Mouse (Mus musculus): ENCODE results near the gene Slc6a20b.

Slc6a20b gene

DNA sequence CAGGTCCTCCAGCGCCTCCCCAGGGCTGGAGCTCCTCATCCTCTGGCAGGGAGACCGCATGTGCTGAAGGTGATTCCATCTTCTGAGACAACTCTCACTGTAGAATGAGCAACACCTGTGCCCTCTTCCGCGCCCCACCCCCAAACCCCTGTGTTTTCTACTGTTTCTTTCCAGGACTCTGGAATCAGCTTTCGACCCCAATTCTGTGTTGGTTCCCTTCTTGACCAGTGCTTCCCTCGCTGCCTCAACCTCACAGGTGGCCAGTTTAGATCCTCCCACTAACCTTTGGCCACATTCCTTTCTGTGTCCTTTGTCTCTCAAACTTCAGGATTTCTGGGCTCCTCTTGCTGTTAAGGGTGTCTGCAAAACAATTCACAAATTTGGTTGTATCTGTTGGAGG lies at the start of gene Slc6a20b:
Slc6a20b (minus strand) TSS at position 285 of the 400 bp plus-strand sequence.
- no peak for DNase-seq (ENCODE audit: inconsistent ontology term)

DNA sequence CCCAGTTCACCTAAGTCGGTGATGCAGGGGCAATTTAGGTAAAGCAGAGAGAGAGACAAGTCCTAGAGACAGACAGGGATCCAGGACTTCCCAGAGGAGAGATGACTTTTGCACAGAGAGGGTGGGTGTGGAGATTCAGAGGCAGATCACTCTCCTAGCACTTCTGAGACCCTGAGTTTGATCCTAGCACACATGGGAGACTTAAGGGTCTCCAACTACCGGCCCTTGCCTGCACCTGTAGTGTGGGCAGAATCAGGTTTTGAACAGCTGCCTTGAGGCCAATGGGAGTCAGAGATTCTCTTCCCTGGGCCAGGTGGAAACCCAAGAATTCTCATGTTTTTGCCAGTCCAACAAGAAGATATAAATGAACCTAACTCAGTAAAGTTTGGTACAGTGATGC lies 46.8 kb upstream of the Slc6a20b start:
- DNase-seq (ENCODE audit: inconsistent ontology term): no peak

DNA sequence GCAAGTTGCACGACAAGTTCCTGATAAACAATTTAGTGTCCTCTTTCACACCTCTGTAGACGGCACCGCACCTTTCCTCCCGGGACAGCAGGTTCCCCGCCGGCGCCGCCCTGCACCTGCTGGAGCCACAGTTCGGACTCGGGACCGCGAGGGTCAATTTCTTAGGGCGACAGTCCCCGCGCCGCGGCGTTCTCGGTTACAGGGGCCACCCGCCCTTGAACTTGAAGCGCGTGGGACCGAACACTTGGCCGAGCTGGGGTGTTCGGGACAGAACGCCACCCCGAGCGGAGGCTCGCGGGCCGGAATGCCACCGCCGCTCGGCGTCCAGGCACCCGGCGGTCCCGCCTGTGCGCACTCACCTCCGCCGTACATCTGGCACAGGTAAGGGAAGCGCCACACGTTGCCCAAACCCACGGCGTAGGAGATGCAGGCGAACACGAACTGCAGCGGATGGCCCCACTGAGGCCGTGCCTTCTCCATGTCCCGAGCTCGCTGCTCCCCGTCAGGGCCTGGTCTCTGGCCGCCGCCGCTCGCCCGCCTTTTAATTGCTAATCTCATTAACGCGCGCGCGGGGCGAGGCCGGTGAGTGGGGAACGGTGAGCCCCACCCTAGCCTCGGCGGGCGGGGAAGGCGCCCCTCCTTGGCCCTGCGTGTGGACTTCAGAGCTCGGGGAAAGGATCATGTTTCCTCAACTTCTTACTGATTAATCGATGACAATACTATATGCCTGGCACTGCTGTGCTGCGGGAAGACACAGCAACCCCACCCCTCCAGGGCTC lies 46.2 kb upstream of the Slc6a20b start, which contains the start of the genes Ccr9 and Slc6a20a:
Ccr9 (plus strand) TSS at position 113 of the 779 bp plus-strand sequence.
Slc6a20a (minus strand) TSS at position 559 of the 779 bp plus-strand sequence.
- peak; percentile 32 for DNase-seq (ENCODE audit: inconsistent ontology term)

DNA sequence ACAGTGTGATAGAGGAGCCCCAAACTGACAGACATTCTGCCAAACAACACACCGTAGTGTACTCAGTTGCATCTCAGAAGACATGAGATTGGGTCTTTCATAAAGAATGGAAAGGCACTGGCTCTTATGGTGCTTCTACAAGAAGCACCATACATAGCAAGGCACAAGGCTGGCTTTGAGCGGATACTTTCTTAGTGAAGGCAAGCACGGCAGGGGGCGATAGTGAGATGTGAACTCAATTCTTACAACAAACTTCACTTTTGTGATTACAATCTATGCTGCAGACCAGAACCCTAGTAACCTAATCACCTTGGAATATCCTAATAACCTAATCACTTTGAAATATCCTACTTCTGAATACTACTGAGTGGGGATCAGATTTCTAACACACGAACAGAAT lies 33.3 kb upstream of the Slc6a20b start:
- no peak for DNase-seq (ENCODE audit: inconsistent ontology term)

DNA sequence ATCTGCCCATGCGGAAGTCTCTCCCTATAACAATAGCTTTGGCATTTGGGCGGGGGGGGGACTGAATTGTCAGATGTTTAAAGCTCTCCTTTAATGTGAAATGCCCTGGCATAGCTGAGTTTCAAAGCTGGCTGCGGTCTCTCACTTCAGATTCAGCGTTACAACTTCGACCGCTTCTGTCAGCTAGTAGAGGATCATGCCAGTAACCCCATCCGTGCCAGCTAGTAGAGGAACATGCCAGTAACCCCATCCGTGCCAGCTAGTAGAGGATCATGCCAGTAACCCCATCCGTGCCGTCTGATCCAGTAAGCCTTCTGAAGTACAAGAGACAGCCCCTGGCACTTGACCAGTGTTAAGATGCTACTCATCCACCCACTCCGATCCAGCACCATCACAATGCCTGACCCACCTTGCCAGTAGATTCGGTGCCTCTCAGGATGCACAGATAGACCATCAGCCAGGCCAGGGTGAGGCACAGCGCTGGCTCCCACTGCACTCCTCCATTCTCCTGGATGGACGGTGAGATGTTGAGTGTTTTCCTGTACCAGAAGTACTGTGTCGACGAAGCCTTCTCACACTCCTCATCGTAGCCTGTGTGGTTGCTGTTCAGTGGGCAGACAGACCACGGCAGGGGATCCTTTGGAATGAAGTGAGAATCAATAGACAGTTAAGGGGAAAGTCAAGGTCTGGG lies 27.8 kb upstream of the Slc6a20b start:
- peak; percentile 88 for DNase-seq (ENCODE audit: inconsistent ontology term)

DNA sequence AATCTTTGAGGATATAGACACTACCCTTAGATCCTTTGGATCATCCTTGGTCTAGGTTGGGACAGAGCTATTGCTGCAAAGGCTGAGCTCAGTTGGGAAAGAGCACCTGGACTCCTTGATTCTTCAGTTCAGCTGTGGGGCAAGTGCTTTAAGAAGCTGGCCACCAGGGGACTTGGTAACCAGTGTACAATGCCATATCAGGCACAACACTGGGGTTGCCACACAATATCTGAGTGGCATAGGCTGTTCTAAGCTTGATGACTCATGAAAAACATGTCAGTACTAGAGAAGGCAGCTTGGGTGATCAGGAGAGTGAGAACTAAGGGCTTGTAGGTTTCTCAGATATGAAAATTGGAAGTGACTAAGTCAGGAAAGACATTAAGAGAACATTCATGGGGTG lies 26.6 kb upstream of the Slc6a20b start:
- DNase-seq (ENCODE audit: inconsistent ontology term): no peak

DNA sequence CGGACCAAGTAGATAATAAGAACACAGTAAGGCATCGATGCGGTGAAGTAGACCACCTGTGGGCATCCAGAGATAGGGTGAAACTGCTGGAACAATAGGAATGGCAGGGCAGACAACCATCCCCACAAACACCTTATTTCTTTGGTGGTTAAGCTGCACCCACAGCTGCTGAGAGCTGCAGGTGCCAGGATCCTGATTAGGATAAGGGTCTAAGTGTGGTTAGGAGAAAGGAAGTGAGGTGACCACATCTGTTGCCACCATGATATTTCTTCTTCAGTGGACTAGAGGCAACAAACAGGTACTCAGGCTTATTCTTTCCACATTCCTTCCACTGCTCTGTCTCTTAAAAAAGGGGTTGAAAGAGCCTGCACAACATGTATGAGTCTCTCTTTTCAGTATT lies 25.1 kb upstream of the Slc6a20b start:
- DNase-seq (ENCODE audit: inconsistent ontology term): no peak

DNA sequence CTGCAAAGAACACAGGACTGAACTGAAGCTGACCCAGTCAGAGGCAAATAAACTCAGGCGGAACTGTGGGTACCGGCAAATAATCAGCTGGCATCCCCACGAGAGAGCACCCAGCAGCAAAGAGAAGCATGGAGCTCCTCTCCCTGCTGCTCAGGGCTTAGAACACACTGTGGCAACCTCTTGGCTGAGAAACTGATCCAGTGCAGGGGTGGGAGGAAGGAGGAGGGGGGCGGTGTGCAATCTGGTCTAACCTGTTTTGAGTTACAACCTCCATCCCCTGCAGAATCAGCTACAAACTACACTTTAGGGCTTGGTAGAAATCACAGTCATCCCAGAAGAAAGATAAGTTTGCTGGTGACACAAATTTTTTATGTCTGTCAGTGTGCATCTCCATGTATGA lies 19.0 kb upstream of the Slc6a20b start:
- DNase-seq (ENCODE audit: inconsistent ontology term): no peak

DNA sequence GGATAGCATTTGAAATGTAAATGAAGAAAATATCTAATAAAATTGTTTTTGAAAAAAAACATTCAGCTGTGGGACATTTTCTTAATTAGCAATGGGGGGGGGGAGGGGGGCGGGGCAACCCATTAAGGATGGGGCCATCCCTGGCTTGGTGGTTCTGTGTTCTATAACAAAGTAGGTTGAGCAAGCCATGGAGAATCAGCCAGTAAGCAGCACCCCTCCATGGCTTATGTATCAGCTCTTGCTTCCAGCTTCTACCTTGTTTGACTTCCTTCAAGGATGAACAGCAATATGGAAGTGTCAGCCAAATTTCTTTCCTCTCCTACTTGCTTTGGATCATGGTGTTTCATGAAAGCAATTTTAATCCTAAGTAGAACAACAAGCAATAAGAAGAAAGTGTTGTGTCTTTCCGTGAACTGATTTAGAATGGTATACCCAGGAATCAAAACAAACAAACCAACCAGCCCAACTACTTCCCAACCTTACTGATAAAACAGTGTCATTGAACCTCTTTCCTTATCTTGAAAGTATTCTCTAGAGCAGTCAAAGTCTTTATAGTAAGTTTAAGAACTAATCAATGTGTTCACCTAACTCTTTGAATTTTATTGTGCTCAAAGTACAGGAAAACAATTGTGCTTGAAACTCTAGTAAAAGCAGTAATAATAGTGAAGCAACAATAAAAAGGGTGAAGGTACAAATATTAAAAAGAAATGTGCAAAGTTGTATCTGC lies 17.6 kb upstream of the Slc6a20b start:
- no peak for DNase-seq (ENCODE audit: inconsistent ontology term)

DNA sequence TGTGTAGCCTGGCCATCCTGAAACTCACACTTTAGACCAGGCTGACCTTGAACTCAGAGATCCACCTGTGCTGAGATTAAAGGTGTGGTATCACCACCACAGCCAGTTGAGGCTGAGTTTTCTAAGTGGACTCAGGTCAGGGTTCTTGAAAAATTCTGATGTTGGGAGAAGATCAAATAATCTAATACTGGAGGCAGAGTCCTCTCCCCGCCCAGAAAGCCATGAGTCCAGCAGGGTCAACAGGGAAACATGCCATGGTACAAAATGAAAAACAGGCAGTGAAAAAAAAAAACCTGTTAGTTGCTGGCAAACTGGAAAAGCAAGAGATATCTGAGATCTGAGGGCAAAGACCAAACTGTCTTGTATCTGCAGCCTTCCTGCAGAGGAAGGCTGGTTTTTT lies 7.7 kb upstream of the Slc6a20b start:
- no peak for DNase-seq (ENCODE audit: inconsistent ontology term)

DNA sequence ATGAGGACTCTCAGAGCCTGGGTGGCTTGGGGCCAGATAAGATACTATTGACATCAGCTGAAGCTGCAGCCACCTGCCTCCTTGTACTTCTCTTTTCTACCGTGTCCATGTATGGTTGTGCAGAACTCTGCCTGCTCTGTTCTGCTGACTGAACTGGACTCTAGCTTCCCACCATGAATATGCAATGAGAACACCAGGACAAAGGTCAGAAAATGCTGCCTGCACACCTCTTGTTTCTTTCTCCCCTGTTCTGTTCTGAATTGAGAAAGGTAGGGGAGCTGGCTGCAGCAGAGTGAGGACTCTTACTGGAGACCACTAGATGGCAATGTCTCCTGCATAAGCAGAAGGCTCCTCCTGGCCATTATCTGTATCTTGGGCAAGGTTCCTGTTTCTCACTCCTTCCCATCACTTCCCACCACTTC lies 6.3 kb upstream of the Slc6a20b start:
- DNase-seq (ENCODE audit: inconsistent ontology term): peak; percentile 17

DNA sequence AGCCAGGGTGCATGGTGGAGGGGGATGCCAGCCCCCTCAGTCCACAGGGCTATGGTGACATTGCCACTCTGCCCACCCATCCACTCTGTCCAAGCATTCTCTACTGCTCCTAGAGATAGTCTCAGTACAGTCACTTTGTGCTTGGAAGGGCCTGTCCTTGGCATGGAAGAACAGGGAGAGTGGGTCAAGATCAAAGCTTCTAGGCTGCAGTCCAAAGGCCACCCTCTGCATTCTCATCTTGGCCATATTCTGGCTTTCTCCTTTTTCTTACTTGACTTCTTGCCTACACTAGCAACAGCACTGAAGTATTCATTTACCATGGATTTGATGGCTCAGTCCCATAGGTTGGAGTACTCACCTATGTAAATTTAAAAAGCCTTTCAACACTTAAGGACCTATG lies 5.9 kb upstream of the Slc6a20b start:
- no peak for DNase-seq (ENCODE audit: inconsistent ontology term)

DNA sequence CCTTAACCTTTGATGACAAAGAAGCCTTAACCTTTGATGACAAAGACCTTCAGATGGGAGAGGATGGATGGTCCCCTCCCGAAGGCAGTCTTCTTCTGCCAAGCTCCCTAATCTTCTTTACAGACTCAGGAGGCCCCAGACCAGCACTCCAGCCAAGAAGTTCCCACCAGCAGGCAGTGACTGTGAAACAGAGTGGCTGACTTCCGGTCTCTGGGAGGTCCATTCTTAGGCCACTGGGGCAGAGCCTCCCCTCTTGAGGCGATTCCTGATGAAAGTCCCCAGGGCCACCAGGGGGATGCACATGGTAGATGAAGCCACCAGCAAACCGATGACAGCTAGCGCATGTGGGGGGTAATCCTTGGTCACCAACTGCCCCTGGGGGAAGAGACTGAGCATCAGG lies 4.4 kb upstream of the Slc6a20b start:
- DNase-seq (ENCODE audit: inconsistent ontology term): no peak

DNA sequence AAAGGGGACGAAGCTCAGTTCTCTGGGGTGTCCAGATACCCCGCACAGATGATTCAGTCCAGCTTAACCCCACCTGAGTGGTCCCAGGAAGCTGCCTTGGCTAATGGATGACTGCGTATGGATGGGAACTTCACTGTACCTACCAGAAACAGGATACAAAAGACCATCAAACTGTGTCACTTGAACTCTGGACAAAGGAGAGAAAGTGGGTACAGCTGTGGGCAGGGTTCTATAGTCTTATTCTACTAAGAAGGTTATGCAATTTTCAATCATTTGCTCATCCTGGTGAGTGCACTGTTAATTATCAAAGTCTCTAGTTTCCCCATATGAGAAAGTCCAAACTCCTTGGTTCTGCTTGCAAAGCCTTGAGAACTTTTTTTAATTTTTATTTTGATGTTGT lies 628 bp upstream of the Slc6a20b start:
- DNase-seq (ENCODE audit: inconsistent ontology term): no peak

DNA sequence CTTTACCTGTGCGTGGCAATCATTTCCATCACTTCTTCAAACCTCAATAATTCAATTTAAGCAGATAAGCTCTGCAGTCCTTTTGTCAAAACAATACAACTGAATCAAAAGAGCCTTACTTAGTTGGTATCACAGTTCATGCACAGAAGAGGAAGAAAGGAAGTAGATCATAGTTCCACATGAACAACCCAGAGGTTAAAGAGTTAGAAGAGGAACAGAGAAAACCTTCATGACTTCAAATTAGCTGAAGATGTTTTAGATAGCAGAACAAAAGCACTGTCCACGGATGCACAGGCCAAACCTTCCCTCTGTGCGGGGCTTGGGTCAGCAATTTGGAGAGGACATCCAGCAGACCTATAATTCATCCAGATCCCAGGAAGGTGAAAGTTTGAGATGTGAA lies 699 bp downstream of the Slc6a20b start:
- no peak for DNase-seq (ENCODE audit: inconsistent ontology term)

DNA sequence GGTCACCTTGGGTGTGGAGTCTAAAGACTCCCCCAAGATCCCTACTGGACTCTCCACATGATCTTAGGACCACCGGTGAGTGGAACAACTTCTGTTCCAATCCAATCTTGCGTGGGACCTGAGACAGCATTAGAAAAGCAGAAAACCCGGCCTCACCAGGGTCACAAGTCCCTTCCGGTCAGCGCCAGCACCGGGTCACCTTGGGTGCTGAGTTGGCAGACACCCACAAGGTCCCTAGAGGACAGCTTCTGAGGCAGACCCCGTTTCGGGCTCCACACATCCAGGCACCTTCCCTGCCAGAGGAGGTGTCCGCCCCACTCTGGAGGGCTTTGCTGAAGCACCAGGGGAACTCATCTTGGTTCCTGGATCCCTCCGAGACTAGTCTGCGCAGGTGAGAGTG lies 6.5 kb downstream of the Slc6a20b start:
- DNase-seq (ENCODE audit: inconsistent ontology term): no peak

DNA sequence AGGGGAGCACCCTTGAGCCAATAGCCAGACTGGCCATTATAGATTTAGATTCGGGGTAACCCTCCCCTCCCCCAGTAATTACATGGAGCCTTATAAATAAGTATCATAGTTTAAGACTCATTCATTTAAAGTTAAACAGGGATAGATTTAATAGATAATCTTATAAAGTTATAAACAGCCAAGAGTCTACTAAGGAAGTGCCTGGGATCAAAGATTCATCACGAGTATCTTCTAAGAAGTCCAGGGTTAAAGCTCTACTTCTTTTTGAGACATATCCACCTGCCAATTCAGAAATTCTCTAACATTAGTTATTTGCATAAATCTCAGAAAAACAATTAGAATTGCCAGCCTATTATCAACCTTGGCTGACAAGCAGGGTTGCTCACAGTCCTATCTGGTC lies 7.6 kb downstream of the Slc6a20b start:
- DNase-seq (ENCODE audit: inconsistent ontology term): no peak

DNA sequence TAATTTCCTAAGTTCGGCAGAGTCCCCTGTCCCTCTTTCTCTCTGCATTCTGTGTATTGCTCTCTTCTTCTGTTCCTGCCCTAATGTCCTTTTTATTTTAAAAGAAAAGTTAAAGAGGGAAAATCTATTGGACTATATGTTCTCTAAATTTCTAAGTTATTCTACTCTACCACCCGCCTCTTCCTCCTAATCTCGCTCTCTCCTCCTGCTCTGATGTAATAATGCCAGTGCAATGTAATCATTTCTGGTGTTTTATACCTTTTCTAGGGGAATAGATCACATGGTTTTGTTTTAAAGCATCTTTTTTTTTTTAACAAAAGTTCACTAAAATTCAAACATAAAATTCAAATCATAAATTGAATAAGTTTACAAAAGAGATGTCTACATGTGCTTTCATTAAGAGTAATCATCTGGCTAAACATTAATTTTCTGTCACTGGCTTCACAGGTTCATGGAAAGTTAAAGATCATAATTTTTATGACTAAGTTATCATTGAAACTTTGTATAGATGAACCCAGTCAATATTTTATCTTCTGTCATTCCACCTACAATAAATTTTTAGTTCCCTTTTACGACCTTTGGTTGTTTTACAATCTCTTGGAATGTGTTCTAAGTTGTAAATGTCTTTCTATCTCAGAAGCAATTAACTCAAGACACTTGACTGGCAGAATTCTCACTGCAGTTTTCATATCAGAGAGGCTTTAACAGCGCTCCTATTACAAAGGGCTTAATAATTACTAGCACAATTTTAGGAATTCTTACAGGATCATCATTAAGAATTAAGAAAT lies 11.9 kb downstream of the Slc6a20b start:
- no peak for DNase-seq (ENCODE audit: inconsistent ontology term)

DNA sequence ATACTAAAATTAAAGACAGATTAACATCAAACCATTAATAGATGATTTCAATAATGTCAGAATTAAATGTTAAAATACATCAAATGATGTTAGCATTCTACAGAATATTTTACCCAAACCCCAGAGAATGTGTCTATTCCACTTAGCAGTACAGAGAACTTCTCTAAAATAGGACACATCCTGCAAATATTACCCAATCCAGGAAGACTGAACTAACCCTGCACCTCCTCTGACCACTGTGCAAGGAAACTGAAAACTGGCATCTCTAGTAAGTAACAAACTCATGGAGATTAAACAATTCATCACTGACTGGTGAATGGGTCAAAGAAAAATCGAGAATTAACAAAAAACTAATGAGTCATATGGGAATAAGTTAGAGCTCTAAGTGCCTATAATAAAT lies 30.8 kb downstream of the Slc6a20b start:
- DNase-seq (ENCODE audit: inconsistent ontology term): no peak

DNA sequence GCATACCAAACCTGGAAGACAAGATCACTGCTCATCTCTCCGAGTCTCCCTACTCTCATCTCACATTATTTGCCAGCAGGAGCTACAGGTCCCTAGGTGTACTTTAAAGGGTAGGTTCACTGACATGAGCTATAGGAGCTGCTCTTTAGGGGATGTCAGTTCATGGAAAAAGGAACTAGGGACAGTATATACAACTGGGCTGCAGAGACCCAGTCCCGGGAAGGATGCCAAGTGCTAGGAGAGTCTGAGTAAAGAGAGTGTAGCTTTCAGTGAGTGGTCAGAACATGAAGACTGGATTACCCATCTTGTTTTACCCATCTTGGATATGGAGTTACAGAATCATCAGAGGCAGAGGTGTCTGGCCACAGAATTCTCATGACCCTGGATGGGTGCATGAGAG lies 35.0 kb downstream of the Slc6a20b start:
- DNase-seq (ENCODE audit: inconsistent ontology term): no peak

DNA sequence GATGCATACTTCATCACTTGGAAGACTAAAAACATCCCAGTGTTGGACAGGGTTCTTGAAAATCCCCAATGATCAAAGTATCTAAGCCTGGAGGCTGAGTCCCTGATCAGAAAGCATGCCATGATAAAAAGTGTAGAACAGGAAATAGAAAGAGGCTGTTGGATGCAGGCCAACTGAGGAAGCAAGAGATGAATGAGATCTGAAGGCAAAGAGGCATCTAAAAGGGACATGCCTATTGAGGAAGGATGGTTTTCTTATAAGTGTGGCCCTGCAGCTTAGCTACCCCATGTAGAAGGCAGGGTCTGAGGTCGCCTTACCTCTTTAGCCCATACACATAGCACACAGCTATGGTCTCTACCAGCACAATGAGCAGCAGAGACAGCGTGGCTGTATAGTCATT lies 35.5 kb downstream of the Slc6a20b start:
- no peak for DNase-seq (ENCODE audit: inconsistent ontology term)

DNA sequence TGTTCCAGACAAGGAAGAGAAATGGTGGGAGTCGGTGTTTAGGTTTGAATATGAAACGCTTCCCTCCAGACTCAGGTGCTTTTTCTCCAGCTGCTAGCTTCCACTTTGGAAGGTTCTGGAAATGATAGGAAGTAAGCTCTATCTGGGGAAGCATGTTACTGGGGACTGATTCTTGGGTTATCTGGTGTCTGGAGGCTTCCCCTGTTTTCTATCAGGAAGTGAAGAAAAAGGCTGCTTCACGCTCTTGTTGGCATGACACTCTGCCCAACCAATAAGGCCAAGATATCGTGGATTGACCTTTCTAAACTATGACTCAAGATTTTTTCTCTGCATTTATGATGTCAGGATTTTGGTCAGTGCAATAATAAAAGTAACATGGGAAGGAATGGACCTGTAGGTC lies 37.2 kb downstream of the Slc6a20b start:
- no peak for DNase-seq (ENCODE audit: inconsistent ontology term)

Measured in Muller cell, postnatal 12 days (primary cell).